Mouse (Mus musculus) erythroid progenitor cell, adult 5-6 weeks (primary cell): ENCODE data around the gene Exoc6b. TPM values are rescaled to one million over a fixed set of nuclear protein-coding genes. Genes with fewer than 3 reads are reported as not detected.

Experiments used
- ATAC-seq: replicated peaks from 2 replicates; pipeline ENCODE4 v1.8.0; 2016; ENCODE audit warnings: moderate number of reproducible peaks, mild to moderate bottlenecking, moderate TSS enrichment, inconsistent platforms; ENCODE audit not compliant: poor library complexity, low FRiP score, severe bottlenecking
- total RNA-seq, 2 experiments: library from RNA; stranded (forward) in 1 of 2; stranded (reverse) in 1 of 2; fragments of 150-400 nt in 1 of 2; fragments of 186-747, 209-891 nt in 1 of 2; gene quantifications; 2 replicates each; pipeline versions ENCODE4 v1.2.3 to v1.2.4; 2015 to 2017; ENCODE audit warnings: low replicate concordance in 2 of 2

Gene Exoc6b
- total RNA-seq, 2 experiments from 2014 or later: 0.83 to 0.84 TPM

DNA sequence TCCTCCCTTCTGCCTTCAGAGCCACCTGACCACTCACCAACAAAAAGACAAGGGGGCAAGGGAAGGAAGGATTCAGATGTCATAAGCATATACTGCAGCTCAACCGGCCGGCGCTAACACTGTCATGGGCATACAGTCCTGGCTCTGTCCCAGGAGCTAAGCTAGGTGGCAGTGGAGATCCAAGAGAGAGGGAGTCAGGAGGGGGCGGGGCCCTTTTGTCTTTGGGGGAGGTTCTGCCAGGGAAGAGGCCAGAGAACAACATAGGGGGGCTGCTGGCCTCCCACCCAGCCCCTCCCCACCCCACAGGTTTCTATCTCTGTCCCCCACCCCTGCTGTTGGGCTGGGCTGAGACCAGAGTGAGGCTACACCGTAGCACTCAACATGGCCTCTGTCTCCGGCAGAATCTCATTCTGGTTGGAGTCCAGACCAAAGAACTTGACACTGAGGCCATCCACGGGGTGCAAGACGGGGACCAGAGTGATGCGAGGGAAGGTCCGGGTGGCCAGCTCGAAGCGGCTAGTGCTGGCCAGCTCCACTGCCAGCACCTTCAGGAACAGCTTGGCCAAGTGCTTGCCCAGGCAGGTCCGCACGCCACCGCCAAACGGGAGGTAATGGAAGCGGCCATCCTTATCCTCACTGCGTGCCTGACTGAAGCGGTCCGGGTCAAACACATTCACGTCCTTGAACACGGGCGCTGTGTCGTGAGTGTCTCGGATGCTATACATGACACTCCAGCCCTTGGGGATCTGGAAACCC lies 495.2 kb downstream of the Exoc6b start:
- no peak for ATAC-seq

- ATAC-seq: no peak
These were observed 499.3 kb downstream of the Exoc6b start for GRCm38 (mm10) chr6:84570039-84570438.

- no peak for ATAC-seq
These were observed 499.7 kb downstream of the Exoc6b start for GRCm38 (mm10) chr6:84569590-84569989.

DNA sequence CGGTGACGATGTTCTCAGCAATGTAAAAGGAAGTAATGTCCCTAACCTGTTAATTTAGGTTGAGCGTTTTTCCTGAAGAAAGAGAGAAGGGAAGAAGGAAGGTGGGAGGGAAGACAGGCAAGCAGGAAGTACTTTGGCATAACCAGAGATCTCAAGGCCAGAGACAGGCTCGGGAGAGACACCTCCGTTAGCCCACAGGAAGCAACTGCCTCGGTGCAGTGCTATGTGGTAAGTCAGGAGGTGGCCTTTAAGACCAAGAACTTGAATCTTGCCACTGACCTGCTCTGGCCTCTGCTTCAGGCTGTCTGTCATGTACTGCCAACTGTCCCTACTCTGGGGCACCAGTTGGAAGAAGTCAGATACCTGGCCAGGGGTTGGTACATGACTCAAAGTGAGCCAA lies 500.4 kb downstream of the Exoc6b start:
- ATAC-seq: no peak

Other genes with a start within 250 kb of the Exoc6b start
- 1.1 and 1.3 TPM in 2 replicates for gene Spr, start 68.3 kb upstream of the Exoc6b start, total RNA-seq (2015; ENCODE audit: low replicate concordance)
- gene Spr, start 68.3 kb upstream of the Exoc6b start, total RNA-seq (2017; ENCODE audit: low replicate concordance): 0.77 and 2.6 TPM in 2 replicates
- gene Emx1, start 117.9 kb upstream of the Exoc6b start, total RNA-seq (2015; ENCODE audit: low replicate concordance): not detected in 2 replicates
- gene Emx1, start 117.9 kb upstream of the Exoc6b start, total RNA-seq (2017; ENCODE audit: low replicate concordance): not detected in 2 replicates